Mouse (Mus musculus): ENCODE data around the gene Ppp4r1. TPM values are rescaled to one million over a fixed set of nuclear protein-coding genes. Genes with fewer than 3 reads are reported as not detected.

Gene Ppp4r1
- total and polyA plus RNA-seq, 3 experiments: 12.9 to 17.1 (median 13.6) TPM

GRCm38 (mm10) chr17:65746314-65746713 lies 36.1 kb upstream of the Ppp4r1 start:
- H3K27ac ChIP-seq (ENCODE audit: insufficient read depth, low read depth): no peak overlapping the region
- no peak overlapping the region for H3K4me2 ChIP-seq (ENCODE audit: insufficient read depth, low read depth, poor library complexity, severe bottlenecking)
- no peaks in the 10 kb centered on the region for H3K36me3 ChIP-seq (replicated peaks in 1 of 2; ENCODE audit: control insufficient read depth in 1 of 2, insufficient read depth in 1 of 2, low read length in 1 of 2)
- TF ChIP-seq HCFC1 (IDR thresholded peaks at IDR 0.05; ENCODE audit: low read depth, low read length) (no peak), PAX5 (IDR thresholded peaks at IDR 0.05; ENCODE audit: low read length) (no peak), MXI1 (IDR thresholded peaks at IDR 0.05; ENCODE audit: low read depth, low read length) (no peak)
- H3K4me3 ChIP-seq (replicated peaks in 1 of 3; ENCODE audit: low read depth in 2 of 3, low read length in 2 of 3, poor library complexity in 1 of 3): no peak overlapping the region
- peaks cover 2% of the 10 kb centered on the region for H3K9me3 ChIP-seq (replicated peaks; ENCODE audit: low read length)
- DNase-seq (ENCODE audit: extremely low read depth): no peak
- H3K9ac ChIP-seq (ENCODE audit: insufficient read depth, low read depth): no peak overlapping the region
- no peaks in the 10 kb centered on the region for H3K27me3 ChIP-seq (replicated peaks)
- peaks cover 2 to 5% of the 10 kb centered on the region in 2 experiments; a peak in 1 of 4 replicates for H3K4me1 ChIP-seq (ENCODE audit: control insufficient read depth in 1 of 2, insufficient read depth in 2 of 2)
- in situ Hi-C loops (cut with MboI; ENCODE audit: low pct_ligation_motif_present, low pct_unique_long_range_greater_than_20kb, low sequenced_read_pairs): no loop called here
- no peaks in the 10 kb centered on the region for H3K79me2 ChIP-seq (replicated peaks; ENCODE audit: control insufficient read depth, extremely low read depth, insufficient read depth, poor library complexity, severe bottlenecking)
- dilution Hi-C loops (cut with MboI; ENCODE audit: extremely low pct_ligation_motif_present, extremely low pct_unique_long_range_greater_than_20kb, low sequenced_read_pairs): no loop called here

- Histone ChIP-seq H3K27me3 (replicated peaks) (no peaks in the 10 kb centered on the region), H3K4me3 (replicated peaks in 1 of 3; ENCODE audit: low read depth in 2 of 3, low read length in 2 of 3, poor library complexity in 1 of 3) (no peak overlapping the region), H3K79me2 (replicated peaks; ENCODE audit: control insufficient read depth, extremely low read depth, insufficient read depth, poor library complexity, severe bottlenecking) (no peaks in the 10 kb centered on the region), H3K36me3 (replicated peaks in 1 of 2; ENCODE audit: control insufficient read depth in 1 of 2, insufficient read depth in 1 of 2, low read length in 1 of 2) (no peaks in the 10 kb centered on the region), H3K4me1 (ENCODE audit: control insufficient read depth in 1 of 2, insufficient read depth in 2 of 2) (peaks cover 0 to 2% of the 10 kb centered on the region in 2 experiments; a peak in 1 of 4 replicates), H3K27ac (ENCODE audit: insufficient read depth, low read depth) (no peak overlapping the region), H3K9me3 (replicated peaks; ENCODE audit: low read length) (no peaks in the 10 kb centered on the region), H3K4me2 (ENCODE audit: insufficient read depth, low read depth, poor library complexity, severe bottlenecking) (no peak overlapping the region), H3K9ac (ENCODE audit: insufficient read depth, low read depth) (no peak overlapping the region)
- no peak for DNase-seq (ENCODE audit: extremely low read depth)
- dilution Hi-C loops (cut with MboI; ENCODE audit: extremely low pct_ligation_motif_present, extremely low pct_unique_long_range_greater_than_20kb, low sequenced_read_pairs) (no loop called here), in situ Hi-C loops (cut with MboI; ENCODE audit: low pct_ligation_motif_present, low pct_unique_long_range_greater_than_20kb, low sequenced_read_pairs) (no loop called here)
- TF ChIP-seq RAD21 (IDR thresholded peaks at IDR 0.05; ENCODE audit: low read depth, low read length) (no peak), USF1 (IDR thresholded peaks at IDR 0.05; ENCODE audit: low read depth, low read length) (no peak)
These were observed 33.4 kb upstream of the Ppp4r1 start for GRCm38 (mm10) chr17:65748997-65749396.

- Histone ChIP-seq H3K4me1 (ENCODE audit: control insufficient read depth in 1 of 2, insufficient read depth in 2 of 2) (no peaks in the 10 kb centered on the region), H3K9me3 (replicated peaks; ENCODE audit: low read length) (peaks cover 2% of the 10 kb centered on the region), H3K27ac (ENCODE audit: insufficient read depth, low read depth) (no peak overlapping the region), H3K4me3 (replicated peaks in 1 of 3; ENCODE audit: low read depth in 2 of 3, low read length in 2 of 3, poor library complexity in 1 of 3) (no peak overlapping the region), H3K9ac (ENCODE audit: insufficient read depth, low read depth) (no peak overlapping the region), H3K79me2 (replicated peaks; ENCODE audit: control insufficient read depth, extremely low read depth, insufficient read depth, poor library complexity, severe bottlenecking) (no peaks in the 10 kb centered on the region), H3K27me3 (replicated peaks) (no peaks in the 10 kb centered on the region), H3K4me2 (ENCODE audit: insufficient read depth, low read depth, poor library complexity, severe bottlenecking) (no peak overlapping the region), H3K36me3 (replicated peaks in 1 of 2; ENCODE audit: control insufficient read depth in 1 of 2, insufficient read depth in 1 of 2, low read length in 1 of 2) (no peaks in the 10 kb centered on the region)
- TF ChIP-seq GABPA (IDR thresholded peaks at IDR 0.05; ENCODE audit: insufficient replicate concordance, low read depth, low read length): no peak
- TF ChIP-seq ZC3H11A (IDR thresholded peaks at IDR 0.05; ENCODE audit: low read depth, low read length): no peak
- no peak for TF ChIP-seq HCFC1 (IDR thresholded peaks at IDR 0.05; ENCODE audit: low read depth, low read length)
- no peak for TF ChIP-seq USF2 (conservative IDR thresholded peaks at IDR 0.05; ENCODE audit: low read depth, low read length)
- no peak for TF ChIP-seq E2F4 (IDR thresholded peaks at IDR 0.05; ENCODE audit: insufficient replicate concordance, low read depth, low read length)
- TF ChIP-seq USF1 (IDR thresholded peaks at IDR 0.05; ENCODE audit: low read depth, low read length): no peak
- TF ChIP-seq CTCF (conservative IDR thresholded peaks at IDR 0.05 in 1 of 2, IDR thresholded peaks at IDR 0.05 in 1 of 2; ENCODE audit: low read depth in 2 of 2, low read length in 2 of 2): no peak
- no peak for TF ChIP-seq PAX5 (IDR thresholded peaks at IDR 0.05; ENCODE audit: low read length)
- TF ChIP-seq NELFE (IDR thresholded peaks at IDR 0.05; ENCODE audit: low read depth, low read length): no peak
- TF ChIP-seq ETS1 (conservative IDR thresholded peaks at IDR 0.05; ENCODE audit: low read depth, low read length): no peak
- TF ChIP-seq NRF1 (IDR thresholded peaks at IDR 0.05; ENCODE audit: low read depth, low read length): no peak
- no peak for TF ChIP-seq JUN (IDR thresholded peaks at IDR 0.05; ENCODE audit: insufficient read depth, low read depth, low read length)
- in situ Hi-C loops (cut with MboI; ENCODE audit: low pct_ligation_motif_present, low pct_unique_long_range_greater_than_20kb, low sequenced_read_pairs): no loop called here
- dilution Hi-C loops (cut with MboI; ENCODE audit: extremely low pct_ligation_motif_present, extremely low pct_unique_long_range_greater_than_20kb, low sequenced_read_pairs): no loop called here
- DNase-seq (ENCODE audit: extremely low read depth): no peak
These were observed 32.6 kb upstream of the Ppp4r1 start for GRCm38 (mm10) chr17:65749803-65750202.
